Mouse (Mus musculus): ENCODE measurements around the gene Wiz.

Wiz gene

DNA sequence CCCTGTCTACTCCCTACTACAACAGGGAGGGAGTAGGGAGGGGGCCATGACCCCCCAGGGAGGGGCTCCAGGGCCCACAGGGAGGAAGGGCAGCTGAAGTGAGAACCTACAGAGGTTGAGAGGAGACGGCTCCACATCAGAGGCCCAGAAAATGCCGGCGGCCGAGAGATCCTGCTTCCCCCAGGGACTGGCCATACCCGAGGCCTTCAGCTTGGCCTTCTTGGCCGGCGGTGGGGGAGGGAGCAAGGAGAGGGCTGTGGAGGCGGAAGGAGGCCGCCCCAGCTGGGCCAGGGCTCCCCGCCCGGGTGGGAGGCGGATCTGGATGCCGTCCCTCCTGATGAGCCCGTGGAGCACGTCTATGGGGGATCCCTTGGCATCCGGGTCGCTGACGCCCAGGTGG lies 29.3 kb downstream of the Wiz start:
- CTCF ChIA-PET: interaction anchor here in 3 of 4 experiments (0.5 to 1.1 kb wide), 6 partner anchors 11 to 120 kb away, joined by 3 to 5 read pairs (median 4); no protein-coding TSS in a partner anchor

DNA sequence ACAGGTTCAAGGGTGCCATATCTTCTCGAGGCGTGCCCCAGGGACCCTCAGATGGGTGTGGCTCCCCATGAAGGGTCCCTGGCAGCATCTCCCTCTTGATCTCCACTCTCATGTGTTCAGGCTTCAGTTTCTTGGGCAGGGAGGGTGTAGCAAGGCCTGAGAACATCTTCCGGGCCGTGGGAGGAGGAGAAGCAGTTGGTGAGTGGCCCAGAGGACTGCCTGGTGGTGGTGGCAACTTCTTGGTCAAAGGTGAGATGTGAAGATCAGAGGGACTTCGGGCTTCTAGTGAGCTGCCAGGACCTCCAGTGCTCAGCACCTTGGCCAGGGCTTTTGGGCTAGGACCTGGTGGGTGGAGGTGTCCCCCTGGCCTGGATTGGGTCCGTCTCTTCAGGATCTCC lies 30.3 kb downstream of the Wiz start:
- CTCF ChIA-PET: interaction anchor here in 2 of 4 experiments (0.6 to 1.0 kb wide), 2 partner anchors 10 to 204 kb away, joined by 3 read pairs; no protein-coding TSS in a partner anchor

More for the DNA sequence above, 29.3 kb downstream of the Wiz start:
- POLR2A ChIA-PET: interaction anchor here (0.6 to 9.4 kb wide), 13 partner anchors 9 to 124 kb away, joined by 3 to 112 read pairs (median 3); partner anchors contain the start of genes Akap8l (in 4 of the 4) and Akap8 (in 2 of the 4)

GRCm38 (mm10) chr17:32358192-32358942 lies 30.9 kb downstream of the Wiz start:
- POLR2A ChIA-PET: interaction anchor here in 2 of 4 experiments (0.7 to 9.4 kb wide), 9 partner anchors 7 to 79 kb away, joined by 3 to 112 read pairs (median 5); partner anchors contain the start of genes Akap8l (in 2 of the 2) and Akap8 (in 1 of the 2)
- CTCF ChIA-PET: interaction anchor here in 2 of 4 experiments (0.6 to 1.0 kb wide), 2 partner anchors 9 to 203 kb away, joined by 3 read pairs; no protein-coding TSS in a partner anchor

More for the DNA sequence above, 30.3 kb downstream of the Wiz start:
- POLR2A ChIA-PET: interaction anchor here in 3 of 4 experiments (0.6 to 9.4 kb wide), 10 partner anchors 8 to 170 kb away, joined by 3 to 112 read pairs (median 3); partner anchors contain the start of genes Akap8l (in 2 of the 3) and Akap8 (in 1 of the 3)

GRCm38 (mm10) chr17:32356766-32357760 lies 32.2 kb downstream of the Wiz start:
- CTCF ChIA-PET: interaction anchor here in 3 of 4 experiments (0.6 to 1.1 kb wide), 3 partner anchors 30 to 1183 kb away, joined by 3 to 4 read pairs (median 3); no protein-coding TSS in a partner anchor
- POLR2A ChIA-PET: interaction anchor here in 2 of 4 experiments (0.6 to 3.3 kb wide), 20 partner anchors 6 to 515 kb away, joined by 3 to 20 read pairs (median 3); partner anchors contain the start of genes Akap8 (in 2 of the 2), Akap8l (in 1 of the 2) and Wiz (in 1 of the 2)

- CTCF ChIA-PET: interaction anchor here in 1 of 4 experiments (0.6 kb wide), 1 partner anchor 1183 kb away, joined by 4 read pairs; no protein-coding TSS in a partner anchor
- POLR2A ChIA-PET: interaction anchor here in 1 of 4 experiments (0.9 to 3.0 kb wide), 8 partner anchors 9 to 36 kb away, joined by 3 to 9 read pairs (median 4); partner anchors contain the start of genes Akap8 and Wiz
Observed at GRCm38 (mm10) chr17:32356281-32356680, 33.0 kb downstream of the Wiz start.

DNA sequence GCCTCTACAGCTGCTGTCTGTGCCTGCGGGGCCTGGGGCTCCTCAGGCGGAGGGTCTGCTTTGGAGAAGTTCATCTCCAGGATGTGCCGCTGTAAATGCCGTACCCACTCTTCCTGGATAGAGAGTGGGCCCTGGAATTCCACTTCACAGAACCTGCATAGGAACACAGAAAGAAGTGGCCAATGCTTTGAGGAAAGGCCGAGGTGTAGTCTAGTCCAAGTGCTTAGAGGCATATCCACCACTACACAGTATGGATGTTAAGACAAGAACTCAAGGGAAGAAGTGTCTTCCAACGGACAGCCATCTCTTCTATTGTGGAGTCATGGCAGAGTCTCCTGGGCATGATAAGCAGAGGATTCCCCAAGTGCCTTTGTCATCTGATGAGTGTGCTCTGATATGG lies 34.2 kb downstream of the Wiz start:
- CTCF ChIA-PET: interaction anchor here in 1 of 4 experiments (0.7 kb wide), 1 partner anchor 114 kb away, joined by 5 read pairs; no protein-coding TSS in a partner anchor
- POLR2A ChIA-PET: interaction anchor here in 2 of 4 experiments (0.9 to 7.5 kb wide), 5 partner anchors 8 to 34 kb away, joined by 3 to 112 read pairs (median 5); partner anchors contain the start of genes Akap8 (in 1 of the 2) and Wiz (in 1 of the 2)

GRCm38 (mm10) chr17:32354211-32354610 lies 35.0 kb downstream of the Wiz start:
- ChIA-PET CTCF (interaction anchor here in 2 of 4 experiments (0.6 to 1.1 kb wide), 3 partner anchors 11 to 144 kb away, joined by 3 to 4 read pairs (median 3); no protein-coding TSS in a partner anchor), POLR2A (interaction anchor here in 2 of 4 experiments (0.6 to 7.5 kb wide), 12 partner anchors 9 to 1471 kb away, joined by 3 to 112 read pairs (median 4); partner anchors contain the start of genes Akap8 (in 2 of the 2) and Brd4 (in 1 of the 2))

GRCm38 (mm10) chr17:32353696-32354095 lies 35.5 kb downstream of the Wiz start:
- CTCF ChIA-PET: interaction anchor here in 2 of 4 experiments (0.6 to 1.1 kb wide), 4 partner anchors 11 to 192 kb away, joined by 3 to 4 read pairs (median 4); no protein-coding TSS in a partner anchor
- POLR2A ChIA-PET: interaction anchor here in 2 of 4 experiments (0.6 to 7.5 kb wide), 14 partner anchors 10 to 1471 kb away, joined by 3 to 112 read pairs (median 3); partner anchors contain the start of genes Akap8 (in 2 of the 2) and Brd4 (in 1 of the 2)

DNA sequence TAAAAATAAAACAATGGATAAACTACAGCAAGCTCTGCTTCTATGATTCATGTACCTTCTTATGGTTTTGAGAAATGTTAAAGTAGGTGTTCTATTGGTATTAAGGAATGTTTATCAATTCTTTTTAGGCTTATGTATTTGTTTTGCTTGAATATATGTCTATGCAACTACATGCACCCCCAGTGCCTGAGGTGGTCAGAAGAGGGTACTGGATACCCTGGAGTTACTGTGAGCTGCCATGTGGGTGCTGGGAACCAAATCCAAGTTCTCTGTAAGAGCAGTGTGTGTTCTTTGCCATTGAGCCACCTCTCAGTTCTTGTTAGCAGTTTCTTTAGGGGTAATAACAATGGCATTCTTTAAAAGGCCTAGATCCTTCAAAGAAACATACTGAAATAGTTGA lies 37.5 kb downstream of the Wiz start:
- CTCF ChIA-PET: interaction anchor here in 2 of 4 experiments (2.7 to 2.9 kb wide), 2 partner anchors 35 to 36 kb away, joined by 10 to 12 read pairs; no protein-coding TSS in a partner anchor

DNA sequence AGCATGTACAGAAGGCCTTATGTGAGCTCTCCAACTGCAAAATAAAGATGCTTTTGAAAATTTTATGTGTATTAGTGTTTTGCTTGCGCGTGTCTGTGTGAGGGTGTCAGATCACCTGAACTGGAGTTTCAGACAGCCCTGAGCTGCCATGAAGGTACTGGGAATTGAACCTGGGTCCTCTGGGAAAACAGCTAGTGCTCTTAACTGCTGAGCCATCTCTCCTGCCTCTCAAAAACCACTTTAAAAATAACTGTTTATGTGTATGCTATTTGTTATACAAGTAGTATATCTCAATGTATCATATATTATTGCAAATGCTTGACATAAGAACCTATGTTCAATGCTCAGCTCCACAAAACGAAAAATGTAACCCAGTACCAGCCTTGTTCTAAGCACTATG lies 38.0 kb downstream of the Wiz start:
- ChIA-PET POLR2A (interaction anchor here (0.6 to 7.5 kb wide), 53 partner anchors 8 to 539 kb away, joined by 3 to 112 read pairs (median 5); partner anchors contain the start of genes Akap8 (in 4 of the 4), Wiz (in 2 of the 4), Brd4 (in 1 of the 4) and Cyp4f17 (in 1 of the 4)), CTCF (interaction anchor here in 2 of 4 experiments (0.5 to 2.9 kb wide), 7 partner anchors 13 to 517 kb away, joined by 3 to 17 read pairs (median 8); no protein-coding TSS in a partner anchor)

More for the DNA sequence above, 37.5 kb downstream of the Wiz start:
- POLR2A ChIA-PET: interaction anchor here (0.7 to 7.5 kb wide), 24 partner anchors 7 to 161 kb away, joined by 3 to 112 read pairs (median 6); partner anchors contain the start of genes Akap8 (in 3 of the 4), Cyp4f39 (in 1 of the 4) and Wiz (in 1 of the 4)

GRCm38 (mm10) chr17:32350382-32350983 lies 38.8 kb downstream of the Wiz start, which contains the start of gene Akap8l:
Gene Akap8l (minus strand): TSS chr17:32350607.
- POLR2A ChIA-PET: interaction anchor here (0.5 to 7.5 kb wide), 78 partner anchors 9 to 539 kb away, joined by 3 to 112 read pairs (median 4); partner anchors contain the start of genes Akap8 (in 4 of the 4), Ephx3 (in 2 of the 4), Wiz (in 2 of the 4) and Brd4 (in 1 of the 4)
- CTCF ChIA-PET: interaction anchor here (0.5 to 2.9 kb wide), 18 partner anchors 13 to 1535 kb away, joined by 3 to 17 read pairs (median 5); partner anchors contain the start of genes Akap8 (in 1 of the 4), Ephx3 (in 1 of the 4) and Wiz (in 1 of the 4)

DNA sequence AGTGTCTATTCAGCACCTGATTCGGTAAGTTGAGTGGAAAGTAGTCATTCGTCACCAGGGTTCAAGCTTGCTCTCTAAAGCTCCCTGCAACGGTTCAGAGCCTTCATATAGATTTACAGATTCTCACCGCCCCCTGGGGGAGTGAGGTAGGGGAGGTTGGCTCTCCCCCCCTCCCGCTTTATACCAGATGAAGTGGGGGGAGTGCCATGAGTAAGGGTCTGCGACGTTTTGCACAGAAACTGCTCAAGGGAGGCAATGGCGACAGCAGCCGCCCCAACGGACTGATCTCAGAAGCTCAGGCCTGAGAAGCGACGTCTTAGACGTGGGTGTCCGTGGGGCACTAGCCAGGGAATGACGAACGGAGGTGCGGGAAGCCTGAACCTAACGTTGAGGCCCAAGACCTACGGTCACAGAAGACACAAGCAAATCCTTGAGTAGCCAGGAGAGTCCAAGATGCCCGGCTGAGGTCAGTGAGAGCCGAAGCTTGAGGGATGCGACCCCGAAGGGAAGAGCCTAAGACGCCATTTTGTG lies 39.3 kb downstream of the Wiz start:
- ChIA-PET POLR2A (interaction anchor here (0.5 to 7.5 kb wide), 69 partner anchors 9 to 288 kb away, joined by 3 to 112 read pairs (median 5); partner anchors contain the start of genes Akap8 (in 4 of the 4), Wiz (in 2 of the 4), Brd4 (in 1 of the 4) and Cyp4f17 (in 1 of the 4)), CTCF (interaction anchor here (0.5 to 2.9 kb wide), 21 partner anchors 9 to 1535 kb away, joined by 3 to 17 read pairs (median 6); partner anchors contain the start of genes Akap8 (in 1 of the 4), Ephx3 (in 1 of the 4) and Wiz (in 1 of the 4))

- CTCF ChIA-PET: interaction anchor here (0.5 to 2.9 kb wide), 21 partner anchors 9 to 530 kb away, joined by 3 to 17 read pairs (median 9); partner anchors contain the start of genes Akap8 (in 1 of the 4) and Ephx3 (in 1 of the 4)
- POLR2A ChIA-PET: interaction anchor here (0.5 to 7.5 kb wide), 42 partner anchors 8 to 467 kb away, joined by 3 to 112 read pairs (median 5); partner anchors contain the start of genes Akap8 (in 2 of the 4), Brd4 (in 1 of the 4), Rasal3 (in 1 of the 4) and Wiz (in 1 of the 4)
Observed at GRCm38 (mm10) chr17:32349037-32349732, 40.1 kb downstream of the Wiz start.

DNA sequence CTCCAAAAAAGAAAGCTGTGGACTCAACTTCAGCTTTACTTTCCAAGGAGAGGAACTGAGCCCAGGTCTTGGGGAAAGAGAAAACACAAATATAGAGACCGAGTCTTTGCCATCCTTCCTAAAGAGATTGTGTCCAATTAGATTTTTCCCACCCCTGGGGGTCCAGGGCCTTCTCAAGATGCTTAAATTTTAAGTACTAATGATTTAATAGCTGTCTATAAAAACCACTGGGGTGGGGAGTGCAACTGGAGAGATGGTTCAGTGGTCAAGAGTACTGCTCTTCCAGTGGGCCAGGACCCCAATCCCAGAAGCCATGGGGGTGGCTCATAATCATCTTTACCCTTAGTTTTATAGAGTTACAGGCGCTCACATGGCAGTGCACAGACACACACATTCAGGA lies 40.8 kb downstream of the Wiz start:
- ChIA-PET POLR2A (interaction anchor here in 1 of 4 experiments (0.8 to 7.5 kb wide), 4 partner anchors 15 to 34 kb away, joined by 3 to 112 read pairs (median 12); partner anchors contain the start of gene Akap8), CTCF (no interaction called here)

Measured in embryonic stem cell, embryonic (primary cell).